Mouse (Mus musculus) kidney, adult 2 months (tissue): ENCODE measurements around the gene Olfr1364.

Experiments used
- CTCF ChIP-seq: fragments of 200-500 bp; conservative IDR thresholded peaks from 2 replicates; pipeline ENCODE4 v1.5.1; 2011; ENCODE audit warnings: low read depth, mild to moderate bottlenecking, control low read depth, low read length, moderate library complexity, mixed read lengths; ENCODE audit not compliant: insufficient read depth, insufficient read length
- POLR2A ChIP-seq: fragments of 200-500 bp; IDR thresholded peaks from one replicate; pipeline ENCODE4 v1.6.1; 2011; ENCODE audit warnings: low read depth, low read length, control low read depth

DNA sequence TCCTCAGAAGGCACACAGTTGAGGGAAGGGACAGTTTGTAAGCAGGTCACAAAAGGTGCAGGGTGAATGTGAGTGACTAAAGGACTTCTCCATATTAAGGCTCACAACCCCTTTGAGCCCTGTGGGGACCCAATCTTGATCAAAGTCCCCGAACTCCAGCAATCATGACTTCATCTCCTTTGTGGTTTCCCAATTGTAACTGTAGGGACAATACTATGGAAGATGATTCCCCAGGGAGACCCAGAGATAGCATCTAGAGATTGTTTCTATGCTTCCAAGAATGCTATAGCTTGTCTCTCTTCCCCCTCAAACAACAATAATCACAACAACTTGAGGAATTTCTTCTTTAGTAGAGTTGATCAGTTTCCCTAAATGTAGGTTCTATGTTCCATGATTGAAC lies 38.9 kb downstream of the Olfr1364 start, which contains the start of gene Olfr1366:
- TF ChIP-seq CTCF = no peak
- no peak for TF ChIP-seq POLR2A
